Mouse (Mus musculus) stomach, postnatal 0 days (tissue): ENCODE results near the gene Akt3.

Source experiments
- CTCF ChIP-seq: IDR thresholded peaks from 2 replicates; pipeline ENCODE4 v1.5.1; 2016; ENCODE audit warnings: antibody characterized with exemption, low read depth, mild to moderate bottlenecking, moderate library complexity
- EP300 ChIP-seq: optimal IDR thresholded peaks from 2 replicates; pipeline ENCODE3; 2016; ENCODE audit warnings: antibody characterized with exemption

DNA sequence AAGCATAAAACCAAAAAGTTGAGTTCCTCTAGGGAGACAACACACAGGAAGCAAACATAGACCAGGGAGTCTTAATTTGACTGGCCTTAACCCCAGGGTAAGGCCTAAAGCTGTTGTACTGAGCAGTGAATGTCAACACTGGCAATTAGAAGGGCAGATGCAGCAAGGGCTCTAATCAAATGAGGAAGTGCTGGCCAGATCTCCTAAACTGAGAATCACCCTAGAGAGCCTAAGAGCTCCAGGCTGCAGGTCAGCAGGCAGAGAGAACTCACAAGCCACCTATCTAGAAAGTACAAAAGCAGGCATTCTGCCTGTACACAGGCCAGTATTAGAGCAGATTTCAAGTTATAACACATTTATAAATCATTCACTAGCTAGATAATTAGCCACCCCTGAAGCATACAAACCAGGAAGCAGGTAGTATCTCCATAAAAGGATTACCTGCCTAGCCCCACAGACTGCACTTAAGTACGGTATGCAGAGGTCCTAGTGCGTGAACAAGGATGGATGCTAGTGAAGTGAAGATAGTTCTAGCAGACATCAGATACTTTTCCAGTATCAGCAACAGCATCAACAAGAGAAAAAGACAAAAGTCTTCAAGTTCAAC, 147.2 kb downstream of the Akt3 start:
- no peak for TF ChIP-seq EP300
- no peak for TF ChIP-seq CTCF
